Comparison of ENCODE assay signal across 13 mouse cellular contexts in genomic region chr1:182679582-182679981, GRCm38 (mm10).
DNase-seq lines count a peak whose midpoint lies in the region; ATAC-seq lines count a peak whose summit lies in the region.
"Had no signal": no experiment of that assay in that cellular context is flagged by ENCODE, and none has a peak within 500 bp of the region (broad histone marks: within the 10 kb centered on the region; RNA-seq: fewer than 3 reads in every experiment).

No protein-coding gene starts in this region.

- H3K36me3 ChIP-seq in limb, embryonic 10.5 days, result no peaks in the 10 kb centered on the region
- no peaks in the 10 kb centered on the region for H3K36me3 ChIP-seq in neural tube, embryonic 15.5 days
- H3K36me3 ChIP-seq: forebrain, embryonic 12.5 days; heart, embryonic 15.5 days; hindbrain, embryonic 13.5 days had no signal

- H3K4me3 ChIP-seq in limb, embryonic 10.5 days, result no peak overlapping the region
- H3K4me3 ChIP-seq in neural tube, embryonic 15.5 days (replicated peaks), result no peak overlapping the region
- H3K4me3 ChIP-seq: forebrain, embryonic 12.5 days; heart, embryonic 15.5 days; hindbrain, embryonic 13.5 days had no signal

- no peak overlapping the region for H3K9ac ChIP-seq in neural tube, embryonic 15.5 days (replicated peaks)
- H3K9ac ChIP-seq: forebrain, embryonic 12.5 days; heart, embryonic 15.5 days; hindbrain, embryonic 13.5 days had no signal

- ATAC-seq in neural tube, embryonic 15.5 days (ENCODE audit: low FRiP score), result no peak

- no peaks in the 10 kb centered on the region for H3K27me3 ChIP-seq in limb, embryonic 10.5 days (ENCODE audit: low read depth, poor library complexity, severe bottlenecking)
- H3K27me3 ChIP-seq in neural tube, embryonic 15.5 days (replicated peaks), result no peaks in the 10 kb centered on the region
- H3K27me3 ChIP-seq: heart, embryonic 15.5 days; hindbrain, embryonic 13.5 days had no signal

- DNase-seq in layer of hippocampus, adult 9-11 months, result peak; percentile 17
- DNase-seq in layer of hippocampus, postnatal 10 days (ENCODE audit: low spot score in 2 of 2), result no peak
- DNase-seq in forelimb bud, embryonic 11.5 days (ENCODE audit: low read depth, low spot score), result peak; percentile 48
- DNase-seq in limb, embryonic 10.5 days (ENCODE audit: low spot score), result no peak
- peak; percentile 82 for DNase-seq in lung, postnatal 36 days
- DNase-seq in right cerebral cortex, adult 18-20 months, result no peak
- no peak for DNase-seq in spleen, postnatal 14 days (ENCODE audit: low spot score in 2 of 2)
- DNase-seq: adrenal gland, postnatal 14 days; liver had no signal

- H3K9me3 ChIP-seq in limb, embryonic 10.5 days (replicated peaks), result no peaks in the 10 kb centered on the region
- no peaks in the 10 kb centered on the region for H3K9me3 ChIP-seq in neural tube, embryonic 15.5 days (replicated peaks)
- H3K9me3 ChIP-seq: forebrain, embryonic 12.5 days; heart, embryonic 15.5 days; hindbrain, embryonic 13.5 days had no signal

- 0 out of 2 replicates have a peak overlapping the region, but pooled peaks have one; percentile 25 for H3K27ac ChIP-seq in limb, embryonic 10.5 days
- H3K27ac ChIP-seq in neural tube, embryonic 15.5 days (replicated peaks), result no peak overlapping the region
- H3K27ac ChIP-seq: forebrain, embryonic 12.5 days; heart, embryonic 15.5 days; hindbrain, embryonic 13.5 days had no signal

- H3K4me2 ChIP-seq in neural tube, embryonic 15.5 days, result no peak overlapping the region
- H3K4me2 ChIP-seq: forebrain, embryonic 12.5 days; heart, embryonic 15.5 days; hindbrain, embryonic 13.5 days had no signal

- WGBS in limb, embryonic 10.5 days, result 64% methylated on average over 7 of the region's 7 CpGs
- 74% methylated on average over 7 of the region's 7 CpGs for WGBS in neural tube, embryonic 15.5 days

- H3K4me1 ChIP-seq in limb, embryonic 10.5 days, result peaks cover 25% of the 10 kb centered on the region
- H3K4me1 ChIP-seq in neural tube, embryonic 15.5 days, result peaks cover 12% of the 10 kb centered on the region

Comparison
In these comparisons a context has a peak if more than half of its experiments do, and no peak if none do; other contexts are left out.
1. DNase-seq: peak in layer of hippocampus, adult 9-11 months (single experiment), forelimb bud, embryonic 11.5 days (single experiment) and lung, postnatal 36 days (single experiment); none in layer of hippocampus, postnatal 10 days (0 of 2), limb, embryonic 10.5 days (single experiment), right cerebral cortex, adult 18-20 months (single experiment) and spleen, postnatal 14 days (0 of 2).